Mouse (Mus musculus) embryonic facial prominence, embryonic 12.5 days (tissue): ENCODE results near the gene Creb5. TPM values are rescaled to one million over a fixed set of nuclear protein-coding genes. Genes with fewer than 3 reads are reported as not detected.

Experiments
- ATAC-seq: fragments of 200-750 bp; cut with Nextera tagmentation; 2 replicates; pipeline ENCODE4 v1.8.0; 2017; ENCODE audit not compliant: insufficient number of reproducible peaks, insufficient read depth, low FRiP score, low TSS enrichment
- H3K27ac ChIP-seq: fragments of 300-500 bp; sonication (generic); 2 replicates; pipeline ENCODE4 v1.5.1; 2016; ENCODE audit warnings: mild to moderate bottlenecking
- H3K27me3 ChIP-seq: fragments of 300-500 bp; sonication (generic); 2 replicates; pipeline ENCODE4 v1.6.1; 2016; ENCODE audit warnings: mild to moderate bottlenecking, moderate library complexity
- H3K36me3 ChIP-seq: fragments of 300-500 bp; sonication (generic); 2 replicates; pipeline ENCODE4 v1.6.1; 2016; ENCODE audit warnings: mild to moderate bottlenecking
- H3K4me1 ChIP-seq: fragments of 300-500 bp; sonication (generic); 2 replicates; pipeline ENCODE4 v1.6.1; 2016
- H3K4me2 ChIP-seq: fragments of 300-500 bp; sonication (generic); replicated peaks from 2 replicates; pipeline ENCODE4 v1.6.1; 2016; ENCODE audit warnings: mild to moderate bottlenecking, moderate library complexity
- H3K4me3 ChIP-seq: fragments of 300-500 bp; sonication (generic); 2 replicates; pipeline ENCODE4 v1.5.1; 2016; ENCODE audit warnings: mild to moderate bottlenecking
- H3K9ac ChIP-seq: fragments of 300-500 bp; sonication (generic); 2 replicates; pipeline ENCODE4 v1.6.1; 2016; ENCODE audit warnings: mild to moderate bottlenecking, moderate library complexity
- H3K9me3 ChIP-seq: fragments of 300-500 bp; sonication (generic); 2 replicates; pipeline ENCODE4 v1.6.1; 2016; ENCODE audit warnings: mild to moderate bottlenecking, moderate library complexity
- WGBS: fragments of 180-500 bp; shearing (Covaris S2); methylation state at CpG from one replicate; pipeline ENCODE4 v1.1.7; 2016; 5-methylcytosine and 5-hydroxymethylcytosine counted together
- polyA plus RNA-seq: library from polyadenylated mRNA; unstranded; fragments of >200 nt; fragmentation: Nextera tagmentation; extraction: Ambion mirVana; gene quantifications from 2 replicates; pipeline ENCODE4 v1.2.1, GENCODE M21; 2016

Gene Creb5
- polyA plus RNA-seq, 1 experiment from 2014 or later = 30.3 TPM

GRCm38 (mm10) chr6:53662858-53663833, 376.1 kb downstream of the Creb5 start:
- WGBS = 66% methylated on average over 11 of the region's 11 CpGs
- ATAC-seq = 0 out of 2 replicates have a peak, but pooled peaks have one; percentile 64
- H3K36me3 ChIP-seq = no peaks in the 10 kb centered on the region
- no peak overlapping the region for H3K9ac ChIP-seq
- H3K27me3 ChIP-seq = no peaks in the 10 kb centered on the region
- H3K4me1 ChIP-seq = peaks cover 16% of the 10 kb centered on the region
- no peaks in the 10 kb centered on the region for H3K9me3 ChIP-seq
- no peak overlapping the region for H3K4me2 ChIP-seq
- no peak overlapping the region for H3K4me3 ChIP-seq
- H3K27ac ChIP-seq = 0 out of 2 replicates have a peak overlapping the region, but pooled peaks have one; percentile 14

- no peak for ATAC-seq
- no peak overlapping the region for H3K4me3 ChIP-seq
- no peaks in the 10 kb centered on the region for H3K27me3 ChIP-seq
- WGBS = 35% methylated on average over 1 of the region's 1 CpGs
- no peak overlapping the region for H3K4me2 ChIP-seq
- H3K9ac ChIP-seq = no peak overlapping the region
- H3K36me3 ChIP-seq = no peaks in the 10 kb centered on the region
- H3K4me1 ChIP-seq = peaks cover 16% of the 10 kb centered on the region
- no peaks in the 10 kb centered on the region for H3K9me3 ChIP-seq
- H3K27ac ChIP-seq = no peak overlapping the region
Measured at GRCm38 (mm10) chr6:53664759-53665158, 377.7 kb downstream of the Creb5 start.

GRCm38 (mm10) chr6:53666503-53666902, 379.4 kb downstream of the Creb5 start:
- WGBS = 78% methylated on average over 5 of the region's 5 CpGs

GRCm38 (mm10) chr6:53678307-53678706, 391.2 kb downstream of the Creb5 start:
- Histone ChIP-seq H3K4me2 (no peak overlapping the region), H3K27me3 (no peaks in the 10 kb centered on the region), H3K4me1 (0 out of 2 replicates have a peak, but pooled peaks cover 13% of the 10 kb centered on the region), H3K27ac (no peak overlapping the region), H3K36me3 (peaks cover 5% of the 10 kb centered on the region; the same call in 1 of the 2 replicates), H3K9me3 (no peaks in the 10 kb centered on the region), H3K9ac (no peak overlapping the region), H3K4me3 (no peak overlapping the region)
- ATAC-seq = no peak
- WGBS = 86% methylated on average over 1 of the region's 1 CpGs

More at GRCm38 (mm10) chr6:53666503-53666902, 379.4 kb downstream of the Creb5 start:
- no peak overlapping the region for H3K4me3 ChIP-seq
- no peaks in the 10 kb centered on the region for H3K27me3 ChIP-seq
- no peak for ATAC-seq
- H3K36me3 ChIP-seq = no peaks in the 10 kb centered on the region
- no peak overlapping the region for H3K27ac ChIP-seq
- H3K4me2 ChIP-seq = no peak overlapping the region
- H3K9ac ChIP-seq = no peak overlapping the region
- H3K9me3 ChIP-seq = no peaks in the 10 kb centered on the region
- peaks cover 16% of the 10 kb centered on the region for H3K4me1 ChIP-seq

- no peak overlapping the region for H3K9ac ChIP-seq
- no peak overlapping the region for H3K4me2 ChIP-seq
- 0 out of 2 replicates have a peak, but pooled peaks cover 13% of the 10 kb centered on the region for H3K4me1 ChIP-seq
- H3K36me3 ChIP-seq = peaks cover 5% of the 10 kb centered on the region; the same call in 1 of the 2 replicates
- H3K4me3 ChIP-seq = no peak overlapping the region
- 88% methylated on average over 8 of the region's 8 CpGs for WGBS
- ATAC-seq = no peak
- H3K27me3 ChIP-seq = no peaks in the 10 kb centered on the region
- H3K9me3 ChIP-seq = no peaks in the 10 kb centered on the region
- H3K27ac ChIP-seq = no peak overlapping the region
Measured at GRCm38 (mm10) chr6:53680046-53680445, 393.0 kb downstream of the Creb5 start.

- ATAC-seq = no peak
- WGBS = 50% methylated on average over 2 of the region's 2 CpGs
- peaks cover 5% of the 10 kb centered on the region; the same call in 1 of the 2 replicates for H3K36me3 ChIP-seq
- H3K9me3 ChIP-seq = no peaks in the 10 kb centered on the region
- peaks cover 11% of the 10 kb centered on the region; the same call in 1 of the 2 replicates for H3K4me1 ChIP-seq
- no peak overlapping the region for H3K27ac ChIP-seq
- H3K4me3 ChIP-seq = no peak overlapping the region
- H3K4me2 ChIP-seq = no peak overlapping the region
- H3K27me3 ChIP-seq = no peaks in the 10 kb centered on the region
- H3K9ac ChIP-seq = no peak overlapping the region
Measured at GRCm38 (mm10) chr6:53684416-53684815, 397.3 kb downstream of the Creb5 start.

- Histone ChIP-seq H3K9me3 (no peaks in the 10 kb centered on the region), H3K9ac (no peak overlapping the region), H3K36me3 (peaks cover 5% of the 10 kb centered on the region; the same call in 1 of the 2 replicates), H3K4me3 (no peak overlapping the region), H3K27ac (no peak overlapping the region), H3K4me2 (no peak overlapping the region), H3K4me1 (peaks cover 14% of the 10 kb centered on the region; the same call in 1 of the 2 replicates), H3K27me3 (no peaks in the 10 kb centered on the region)
- WGBS = 83% methylated on average over 14 of the region's 14 CpGs
- no peak for ATAC-seq
Measured at GRCm38 (mm10) chr6:53685323-53685722, 398.3 kb downstream of the Creb5 start.

- no peak overlapping the region for H3K27ac ChIP-seq
- H3K27me3 ChIP-seq = no peaks in the 10 kb centered on the region
- WGBS = 40% methylated on average over 7 of the region's 7 CpGs
- no peak for ATAC-seq
- H3K9me3 ChIP-seq = no peaks in the 10 kb centered on the region
- no peaks in the 10 kb centered on the region; the same call in 1 of the 2 replicates for H3K36me3 ChIP-seq
- no peak overlapping the region for H3K4me3 ChIP-seq
- no peak overlapping the region for H3K9ac ChIP-seq
- peaks cover 19% of the 10 kb centered on the region; the same call in 1 of the 2 replicates for H3K4me1 ChIP-seq
- H3K4me2 ChIP-seq = no peak overlapping the region
Measured at GRCm38 (mm10) chr6:53688762-53689477, 401.9 kb downstream of the Creb5 start.

GRCm38 (mm10) chr6:53691006-53691405, 403.9 kb downstream of the Creb5 start:
- WGBS = 88% methylated on average over 1 of the region's 1 CpGs
- H3K36me3 ChIP-seq = no peaks in the 10 kb centered on the region
- no peak for ATAC-seq
- H3K27ac ChIP-seq = no peak overlapping the region
- H3K9ac ChIP-seq = no peak overlapping the region
- H3K4me1 ChIP-seq = peaks cover 19% of the 10 kb centered on the region; the same call in 1 of the 2 replicates
- H3K27me3 ChIP-seq = no peaks in the 10 kb centered on the region
- H3K4me3 ChIP-seq = no peak overlapping the region
- H3K9me3 ChIP-seq = no peaks in the 10 kb centered on the region
- H3K4me2 ChIP-seq = no peak overlapping the region

- no peak overlapping the region for H3K4me3 ChIP-seq
- ATAC-seq = no peak
- no peak overlapping the region for H3K9ac ChIP-seq
- H3K27ac ChIP-seq = no peak overlapping the region
- H3K36me3 ChIP-seq = no peaks in the 10 kb centered on the region
- H3K9me3 ChIP-seq = no peaks in the 10 kb centered on the region
- 0 out of 2 replicates have a peak, but pooled peaks cover 5% of the 10 kb centered on the region for H3K4me1 ChIP-seq
- H3K27me3 ChIP-seq = no peaks in the 10 kb centered on the region
- 58% methylated on average over 9 of the region's 9 CpGs for WGBS
- no peak overlapping the region for H3K4me2 ChIP-seq
Measured at GRCm38 (mm10) chr6:53695216-53695615, 408.1 kb downstream of the Creb5 start.

GRCm38 (mm10) chr6:53696471-53696870, 409.4 kb downstream of the Creb5 start:
- Histone ChIP-seq H3K9me3 (no peaks in the 10 kb centered on the region), H3K27ac (no peak overlapping the region), H3K9ac (no peak overlapping the region), H3K4me1 (0 out of 2 replicates have a peak, but pooled peaks cover 5% of the 10 kb centered on the region), H3K36me3 (no peaks in the 10 kb centered on the region), H3K27me3 (no peaks in the 10 kb centered on the region), H3K4me3 (no peak overlapping the region), H3K4me2 (no peak overlapping the region)
- WGBS = 65% methylated on average over 6 of the region's 6 CpGs
- no peak for ATAC-seq
